Mouse (Mus musculus) olfactory bulb, adult 2 months (tissue): Measurements from ENCODE around the gene Golga7b. TPM values are rescaled to one million over a fixed set of nuclear protein-coding genes. Genes with fewer than 3 reads are reported as not detected.

Experiments used
- H3K27ac ChIP-seq: fragments of 200-500 bp; 2 replicates; pipeline ENCODE4 v1.5.1; 2012; ENCODE audit warnings: low read depth, low read length; ENCODE audit not compliant: insufficient read depth
- H3K4me1 ChIP-seq: fragments of 200-500 bp; 2 replicates; pipeline ENCODE4 v1.6.1; 2012; ENCODE audit warnings: low read length; ENCODE audit not compliant: control insufficient read depth, insufficient read depth
- H3K4me3 ChIP-seq: fragments of 200-500 bp; 2 replicates; pipeline ENCODE4 v1.5.1; 2012; ENCODE audit warnings: mild to moderate bottlenecking, low read depth, low read length, moderate library complexity; ENCODE audit not compliant: insufficient read depth
- CTCF ChIP-seq: fragments of 200-500 bp; IDR thresholded peaks from 2 replicates; pipeline ENCODE4 v1.5.1; 2012; ENCODE audit warnings: low read depth, mild to moderate bottlenecking, low read length, moderate library complexity; ENCODE audit not compliant: insufficient read depth
- POLR2A ChIP-seq: fragments of 200-500 bp; IDR thresholded peaks from 2 replicates; pipeline ENCODE4 v1.6.1; 2012; ENCODE audit warnings: mild to moderate bottlenecking, low read depth, low read length, moderate library complexity; ENCODE audit not compliant: insufficient read depth
- WGBS: fragments of 180-500 bp; shearing (Covaris S2); methylation state at CpG from one replicate; pipeline ENCODE4 v1.1.7; 2018; 5-methylcytosine and 5-hydroxymethylcytosine counted together
- polyA plus RNA-seq: library from polyadenylated mRNA; stranded (reverse); fragments of >200 nt; gene quantifications from 2 replicates; pipeline ENCODE4 v1.2.4, GENCODE M21; 2012; ENCODE audit warnings: low replicate concordance; ENCODE audit not compliant: missing spikeins, insufficient read depth, insufficient read length

Golga7b gene
- polyA plus RNA-seq, 1 experiment, result not detected

- TF ChIP-seq POLR2A, result no peak
- no peak for TF ChIP-seq CTCF
- no peak overlapping the region for H3K4me3 ChIP-seq
- WGBS, result 92% methylated on average over 2 of the region's 2 CpGs
- 0 out of 2 replicates have a peak, but pooled peaks cover 2% of the 10 kb centered on the region for H3K4me1 ChIP-seq
- no peak overlapping the region for H3K27ac ChIP-seq
These were observed 32.8 kb upstream of the Golga7b start for GRCm38 (mm10) chr19:42214601-42215000.

GRCm38 (mm10) chr19:42216699-42217373 is 30.5 kb upstream of the Golga7b start:
- no peak overlapping the region for H3K27ac ChIP-seq
- no peaks in the 10 kb centered on the region for H3K4me1 ChIP-seq
- no peak overlapping the region for H3K4me3 ChIP-seq
- WGBS, result 75% methylated on average over 7 of the region's 7 CpGs
- TF ChIP-seq CTCF (no peak), POLR2A (no peak)

GRCm38 (mm10) chr19:42217374-42217763 is 30.0 kb upstream of the Golga7b start:
- Histone ChIP-seq H3K27ac (no peak overlapping the region), H3K4me3 (no peak overlapping the region), H3K4me1 (no peaks in the 10 kb centered on the region)
- WGBS, result 38% methylated on average over 2 of the region's 2 CpGs
- TF ChIP-seq CTCF, result no peak; the same call in 1 of the 2 replicates
- no peak for TF ChIP-seq POLR2A

- WGBS, result 74% methylated on average over 10 of the region's 10 CpGs
These were observed 20.9 kb upstream of the Golga7b start for GRCm38 (mm10) chr19:42226451-42226850.

GRCm38 (mm10) chr19:42229499-42230287 is 17.7 kb upstream of the Golga7b start:
- no peak for TF ChIP-seq POLR2A
- WGBS, result 89% methylated on average over 17 of the region's 17 CpGs
- Histone ChIP-seq H3K4me1 (peaks cover 4% of the 10 kb centered on the region; the same call in 1 of the 2 replicates), H3K27ac (no peak overlapping the region), H3K4me3 (no peak overlapping the region)

More at GRCm38 (mm10) chr19:42226451-42226850, 20.9 kb upstream of the Golga7b start:
- Histone ChIP-seq H3K4me3 (no peak overlapping the region), H3K27ac (no peak overlapping the region), H3K4me1 (peaks cover 4% of the 10 kb centered on the region)
- TF ChIP-seq POLR2A (no peak), CTCF (no peak)

GRCm38 (mm10) chr19:42230288-42230568 is 17.1 kb upstream of the Golga7b start:
- H3K27ac ChIP-seq, result no peak overlapping the region
- H3K4me3 ChIP-seq, result no peak overlapping the region
- TF ChIP-seq CTCF (no peak), POLR2A (no peak)
- WGBS, result 75% methylated on average over 5 of the region's 5 CpGs
- H3K4me1 ChIP-seq, result peaks cover 4% of the 10 kb centered on the region; the same call in 1 of the 2 replicates

GRCm38 (mm10) chr19:42230986-42231385 is 16.4 kb upstream of the Golga7b start:
- Histone ChIP-seq H3K27ac (no peak overlapping the region), H3K4me3 (no peak overlapping the region), H3K4me1 (peaks cover 4% of the 10 kb centered on the region; the same call in 1 of the 2 replicates)
- 94% methylated on average over 13 of the region's 13 CpGs for WGBS
- TF ChIP-seq CTCF (no peak), POLR2A (no peak)

GRCm38 (mm10) chr19:42237602-42238340 is 9.6 kb upstream of the Golga7b start:
- no peak for TF ChIP-seq CTCF
- TF ChIP-seq POLR2A, result no peak
- WGBS, result 8% methylated on average over 4 of the region's 4 CpGs
- Histone ChIP-seq H3K4me1 (peaks cover 27% of the 10 kb centered on the region), H3K27ac (peak overlapping the region; percentile 81), H3K4me3 (no peak overlapping the region)

GRCm38 (mm10) chr19:42238341-42238715 is 9.0 kb upstream of the Golga7b start:
- WGBS, result 38% methylated on average over 7 of the region's 7 CpGs

More at GRCm38 (mm10) chr19:42238341-42238715, 9.0 kb upstream of the Golga7b start:
- peak overlapping the region; percentile 81 for H3K27ac ChIP-seq
- peaks cover 27% of the 10 kb centered on the region for H3K4me1 ChIP-seq
- TF ChIP-seq POLR2A (no peak), CTCF (no peak)
- no peak overlapping the region for H3K4me3 ChIP-seq
